Mouse (Mus musculus): ENCODE results near the gene Tuba3b. TPM values are rescaled to one million over a fixed set of nuclear protein-coding genes. Genes with fewer than 3 reads are reported as not detected.

Tuba3b gene
- polyA plus RNA-seq, 1 experiment from 2014 or later: not detected

- Histone ChIP-seq H3K27ac (ENCODE audit: low read depth) (no peak overlapping the region), H3K4me1 (ENCODE audit: insufficient read depth) (no peaks in the 10 kb centered on the region; the same call in 1 of the 2 replicates), H3K36me3 (replicated peaks; ENCODE audit: insufficient read depth, low read length) (no peaks in the 10 kb centered on the region), H3K9me3 (ENCODE audit: low read length) (peaks cover 4% of the 10 kb centered on the region; the same call in 1 of the 2 replicates), H3K27me3 (ENCODE audit: insufficient read depth, low read length) (no peaks in the 10 kb centered on the region), H3K4me3 (ENCODE audit: low read depth, low read length) (no peak overlapping the region), H3K4me2 (ENCODE audit: low read depth, low read length) (no peak overlapping the region), H3K9ac (replicated peaks) (no peak overlapping the region)
- ATAC-seq (no peak), DNase-seq (no peak)
- 80% methylated on average over 1 of the region's 1 CpGs for WGBS (ENCODE audit: insufficient replicate concordance)
- peak; percentile 39 for TF ChIP-seq CTCF (IDR thresholded peaks at IDR 0.05; ENCODE audit: low read depth)
- TF ChIP-seq EP300 (IDR thresholded peaks at IDR 0.05; ENCODE audit: low read depth): no peak
These were observed 40.1 kb downstream of the Tuba3b start for GRCm38 (mm10) chr6:145655678-145656077.

GRCm38 (mm10) chr6:145656740-145657591 is 41.4 kb downstream of the Tuba3b start:
- Histone ChIP-seq H3K27ac (ENCODE audit: low read depth) (no peak overlapping the region), H3K4me3 (ENCODE audit: low read depth, low read length) (no peak overlapping the region), H3K4me2 (ENCODE audit: low read depth, low read length) (no peak overlapping the region), H3K36me3 (replicated peaks; ENCODE audit: insufficient read depth, low read length) (no peaks in the 10 kb centered on the region), H3K27me3 (ENCODE audit: insufficient read depth, low read length) (no peaks in the 10 kb centered on the region), H3K4me1 (ENCODE audit: insufficient read depth) (no peaks in the 10 kb centered on the region; the same call in 1 of the 2 replicates), H3K9ac (replicated peaks) (no peak overlapping the region), H3K9me3 (ENCODE audit: low read length) (peaks cover 4% of the 10 kb centered on the region; the same call in 1 of the 2 replicates)
- TF ChIP-seq EP300 (IDR thresholded peaks at IDR 0.05; ENCODE audit: low read depth): no peak
- peak; percentile 38 for TF ChIP-seq CTCF (IDR thresholded peaks at IDR 0.05; ENCODE audit: low read depth)
- DNase-seq: no peak
- ATAC-seq: no peak
- 73% methylated on average over 15 of the region's 15 CpGs for WGBS (ENCODE audit: insufficient replicate concordance)

- no peaks in the 10 kb centered on the region; the same call in 1 of the 2 replicates for H3K4me1 ChIP-seq (ENCODE audit: insufficient read depth)
- H3K9ac ChIP-seq (replicated peaks): no peak overlapping the region
- H3K9me3 ChIP-seq (ENCODE audit: low read length): peaks cover 4% of the 10 kb centered on the region; the same call in 1 of the 2 replicates
- DNase-seq (no peak), ATAC-seq (no peak)
- no peak for TF ChIP-seq EP300 (IDR thresholded peaks at IDR 0.05; ENCODE audit: low read depth)
- no peak for TF ChIP-seq CTCF (IDR thresholded peaks at IDR 0.05; ENCODE audit: low read depth)
- H3K27ac ChIP-seq (ENCODE audit: low read depth): no peak overlapping the region
- no peak overlapping the region for H3K4me2 ChIP-seq (ENCODE audit: low read depth, low read length)
- WGBS (ENCODE audit: insufficient replicate concordance): 75% methylated on average over 6 of the region's 6 CpGs
- no peak overlapping the region for H3K4me3 ChIP-seq (ENCODE audit: low read depth, low read length)
- no peaks in the 10 kb centered on the region for H3K27me3 ChIP-seq (ENCODE audit: insufficient read depth, low read length)
- H3K36me3 ChIP-seq (replicated peaks; ENCODE audit: insufficient read depth, low read length): no peaks in the 10 kb centered on the region
These were observed 43.6 kb downstream of the Tuba3b start for GRCm38 (mm10) chr6:145659116-145659515.

- Histone ChIP-seq H3K9me3 (ENCODE audit: low read length) (peaks cover 3% of the 10 kb centered on the region; the same call in 1 of the 2 replicates), H3K4me3 (ENCODE audit: low read depth, low read length) (no peak overlapping the region), H3K27me3 (ENCODE audit: insufficient read depth, low read length) (no peaks in the 10 kb centered on the region), H3K9ac (replicated peaks) (no peak overlapping the region), H3K27ac (ENCODE audit: low read depth) (no peak overlapping the region), H3K4me2 (ENCODE audit: low read depth, low read length) (no peak overlapping the region), H3K36me3 (replicated peaks; ENCODE audit: insufficient read depth, low read length) (no peaks in the 10 kb centered on the region), H3K4me1 (ENCODE audit: insufficient read depth) (no peaks in the 10 kb centered on the region)
- TF ChIP-seq CTCF (IDR thresholded peaks at IDR 0.05; ENCODE audit: low read depth): no peak
- no peak for TF ChIP-seq EP300 (IDR thresholded peaks at IDR 0.05; ENCODE audit: low read depth)
- WGBS (ENCODE audit: insufficient replicate concordance): 47% methylated on average over 11 of the region's 11 CpGs
- ATAC-seq (no peak), DNase-seq (no peak)
These were observed 45.4 kb downstream of the Tuba3b start for GRCm38 (mm10) chr6:145660943-145661342.

- H3K27me3 ChIP-seq (ENCODE audit: insufficient read depth, low read length): no peaks in the 10 kb centered on the region
- DNase-seq (no peak), ATAC-seq (no peak)
- H3K9ac ChIP-seq (replicated peaks): no peak overlapping the region
- no peak overlapping the region for H3K4me2 ChIP-seq (ENCODE audit: low read depth, low read length)
- H3K27ac ChIP-seq (ENCODE audit: low read depth): no peak overlapping the region
- 58% methylated on average over 5 of the region's 5 CpGs for WGBS (ENCODE audit: insufficient replicate concordance)
- no peak overlapping the region for H3K4me3 ChIP-seq (ENCODE audit: low read depth, low read length)
- H3K36me3 ChIP-seq (replicated peaks; ENCODE audit: insufficient read depth, low read length): no peaks in the 10 kb centered on the region
- no peak for TF ChIP-seq CTCF (IDR thresholded peaks at IDR 0.05; ENCODE audit: low read depth)
- no peak for TF ChIP-seq EP300 (IDR thresholded peaks at IDR 0.05; ENCODE audit: low read depth)
- H3K9me3 ChIP-seq (ENCODE audit: low read length): no peaks in the 10 kb centered on the region
- H3K4me1 ChIP-seq (ENCODE audit: insufficient read depth): no peaks in the 10 kb centered on the region
These were observed 48.7 kb downstream of the Tuba3b start for GRCm38 (mm10) chr6:145664208-145664607.

GRCm38 (mm10) chr6:145665751-145666150 is 50.2 kb downstream of the Tuba3b start:
- Histone ChIP-seq H3K27ac (ENCODE audit: low read depth) (no peak overlapping the region), H3K27me3 (ENCODE audit: insufficient read depth, low read length) (no peaks in the 10 kb centered on the region), H3K4me1 (ENCODE audit: insufficient read depth) (no peaks in the 10 kb centered on the region), H3K4me3 (ENCODE audit: low read depth, low read length) (no peak overlapping the region), H3K36me3 (replicated peaks; ENCODE audit: insufficient read depth, low read length) (no peaks in the 10 kb centered on the region), H3K9ac (replicated peaks) (no peak overlapping the region), H3K4me2 (ENCODE audit: low read depth, low read length) (no peak overlapping the region), H3K9me3 (ENCODE audit: low read length) (no peaks in the 10 kb centered on the region)
- TF ChIP-seq CTCF (IDR thresholded peaks at IDR 0.05; ENCODE audit: low read depth): peak; percentile 27
- TF ChIP-seq EP300 (IDR thresholded peaks at IDR 0.05; ENCODE audit: low read depth): no peak
- ATAC-seq (no peak), DNase-seq (no peak)
- 84% methylated on average over 3 of the region's 3 CpGs for WGBS (ENCODE audit: insufficient replicate concordance)
